Mouse (Mus musculus) kidney, adult 2 months (tissue): ENCODE measurements at regions not wholly inside any gene's neighbourhood (a gene's known extent, or its start where the extent isn't known, plus 50 kb on each side); places are given as distances from the start of the nearest gene placed in this dataset.

Experiments
- DNase-seq: peaks from one replicate; pipeline ENCODE4 v3.0.0; 2021
- H3K27ac ChIP-seq: fragments of 200-500 bp; 2 replicates; pipeline ENCODE4 v1.5.1; 2012; ENCODE audit warnings: low read depth, low read length, control low read depth, inconsistent platforms; ENCODE audit not compliant: insufficient read depth
- H3K27me3 ChIP-seq: fragments of 200-500 bp; replicated peaks from 2 replicates; pipeline ENCODE4 v1.6.1; 2012; ENCODE audit warnings: mild to moderate bottlenecking, moderate library complexity, low read length, inconsistent platforms; ENCODE audit not compliant: control insufficient read depth, insufficient read depth
- H3K36me3 ChIP-seq: fragments of 200-500 bp; 2 replicates; pipeline ENCODE4 v1.6.1; 2012; ENCODE audit warnings: mild to moderate bottlenecking, moderate library complexity, low read length, inconsistent platforms; ENCODE audit not compliant: control insufficient read depth, insufficient read depth
- H3K4me1 ChIP-seq: fragments of 200-500 bp; 2 replicates; pipeline ENCODE4 v1.6.1; 2011; ENCODE audit warnings: low read length; ENCODE audit not compliant: control insufficient read depth, insufficient read depth
- H3K4me3 ChIP-seq: fragments of 200-500 bp; 2 replicates; pipeline ENCODE4 v1.5.1; 2011; ENCODE audit warnings: mild to moderate bottlenecking, low read depth, low read length, control low read depth; ENCODE audit not compliant: insufficient read depth
- CTCF ChIP-seq: fragments of 200-500 bp; conservative IDR thresholded peaks from 2 replicates; pipeline ENCODE4 v1.5.1; 2011; ENCODE audit warnings: low read depth, mild to moderate bottlenecking, control low read depth, low read length, moderate library complexity, mixed read lengths; ENCODE audit not compliant: insufficient read depth, insufficient read length
- POLR2A ChIP-seq: fragments of 200-500 bp; IDR thresholded peaks from one replicate; pipeline ENCODE4 v1.6.1; 2011; ENCODE audit warnings: low read depth, low read length, control low read depth
- WGBS: fragments of 180-500 bp; shearing (Covaris S2); methylation state at CpG from one replicate; pipeline ENCODE4 v1.1.7; 2018; 5-methylcytosine and 5-hydroxymethylcytosine counted together

DNA sequence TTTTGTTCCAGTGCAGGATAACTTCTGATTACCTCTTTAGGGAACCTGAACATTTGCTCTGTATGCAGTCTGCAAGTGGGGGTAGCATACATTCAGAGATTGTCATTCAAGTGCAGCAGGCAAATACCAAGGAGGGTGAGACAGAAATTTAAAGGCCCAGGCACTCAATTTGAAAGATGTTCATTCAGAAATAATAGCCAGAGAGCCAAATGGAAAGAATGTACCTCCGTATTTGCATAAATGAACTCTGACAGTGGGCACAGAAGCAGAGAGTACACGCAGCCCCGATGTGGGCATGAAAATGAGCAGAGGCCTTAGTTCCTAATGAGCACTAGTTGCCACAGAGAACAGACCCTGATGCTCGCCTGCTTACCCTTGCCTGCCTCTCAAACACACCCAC is 958.8 kb upstream of the Flrt2 start:
- H3K27ac ChIP-seq = no peak overlapping the region
- H3K36me3 ChIP-seq = no peaks in the 10 kb centered on the region
- TF ChIP-seq POLR2A = no peak
- no peak for TF ChIP-seq CTCF
- H3K4me1 ChIP-seq = no peaks in the 10 kb centered on the region
- H3K27me3 ChIP-seq = no peaks in the 10 kb centered on the region
- no peak overlapping the region for H3K4me3 ChIP-seq
- WGBS = 71% methylated on average over 4 of the region's 4 CpGs
- no peak for DNase-seq

GRCm38 (mm10) chr12:94737263-94737662 is 954.8 kb upstream of the Flrt2 start:
- H3K27ac ChIP-seq = no peak overlapping the region
- WGBS = 84% methylated on average over 4 of the region's 4 CpGs
- no peaks in the 10 kb centered on the region for H3K4me1 ChIP-seq
- DNase-seq = no peak
- H3K27me3 ChIP-seq = no peaks in the 10 kb centered on the region
- H3K36me3 ChIP-seq = no peaks in the 10 kb centered on the region
- H3K4me3 ChIP-seq = no peak overlapping the region
- no peak for TF ChIP-seq CTCF
- TF ChIP-seq POLR2A = no peak

- Histone ChIP-seq H3K27me3 (no peaks in the 10 kb centered on the region), H3K4me3 (no peak overlapping the region), H3K36me3 (no peaks in the 10 kb centered on the region), H3K27ac (no peak overlapping the region), H3K4me1 (no peaks in the 10 kb centered on the region)
- DNase-seq = no peak
- WGBS = 85% methylated on average over 6 of the region's 6 CpGs
- TF ChIP-seq CTCF (no peak), POLR2A (no peak)
Observed at GRCm38 (mm10) chr12:94749747-94750515, 942.1 kb upstream of the Flrt2 start.

GRCm38 (mm10) chr12:94755754-94756153 is 936.3 kb upstream of the Flrt2 start:
- WGBS = 94% methylated on average over 2 of the region's 2 CpGs
- H3K36me3 ChIP-seq = no peaks in the 10 kb centered on the region
- no peak overlapping the region for H3K27ac ChIP-seq
- TF ChIP-seq POLR2A = no peak
- no peak for TF ChIP-seq CTCF
- H3K4me1 ChIP-seq = no peaks in the 10 kb centered on the region
- no peaks in the 10 kb centered on the region for H3K27me3 ChIP-seq
- no peak for DNase-seq
- H3K4me3 ChIP-seq = no peak overlapping the region

DNA sequence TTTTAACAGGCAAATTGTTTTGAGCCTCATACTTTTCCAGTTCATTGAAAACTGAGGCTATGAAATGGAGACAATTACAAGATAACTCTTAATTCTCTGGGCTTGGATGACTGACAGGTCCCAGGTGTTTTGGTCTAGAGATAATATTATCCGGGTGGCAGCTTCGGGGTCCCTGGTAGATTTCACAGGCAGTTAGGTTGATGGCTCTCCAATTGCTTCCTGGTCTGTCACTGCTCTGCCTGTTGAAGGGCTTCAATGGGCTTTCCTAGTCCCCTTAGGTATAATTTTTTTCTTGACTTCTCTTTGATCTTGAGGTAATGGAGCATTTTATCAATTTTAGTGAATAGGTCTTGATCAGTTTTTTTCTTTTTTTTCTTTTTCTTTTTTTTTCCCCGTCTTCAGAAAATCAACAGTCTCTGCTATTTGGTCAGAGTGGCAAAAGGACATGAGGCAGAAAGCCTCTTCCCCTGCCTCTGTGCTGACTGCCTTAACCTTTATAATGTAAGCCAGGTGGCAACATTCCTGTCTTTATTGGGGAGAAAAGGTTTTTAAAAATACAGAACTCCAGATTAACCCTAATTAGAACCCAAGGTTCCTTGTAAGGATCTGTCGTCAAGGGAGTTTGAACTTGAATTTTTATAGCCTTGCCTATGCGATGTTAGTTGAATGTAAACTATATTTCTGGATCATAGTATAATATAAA is 896.0 kb upstream of the Flrt2 start:
- WGBS = 33% methylated on average over 5 of the region's 5 CpGs
- TF ChIP-seq POLR2A (no peak), CTCF (no peak)

GRCm38 (mm10) chr12:94804692-94805091 is 887.3 kb upstream of the Flrt2 start:
- no peaks in the 10 kb centered on the region for H3K4me1 ChIP-seq
- TF ChIP-seq POLR2A (no peak), CTCF (no peak)
- H3K27me3 ChIP-seq = no peaks in the 10 kb centered on the region
- DNase-seq = no peak
- H3K36me3 ChIP-seq = no peaks in the 10 kb centered on the region
- no peak overlapping the region for H3K4me3 ChIP-seq
- 94% methylated on average over 1 of the region's 1 CpGs for WGBS
- H3K27ac ChIP-seq = no peak overlapping the region

More for the DNA sequence above, 896.0 kb upstream of the Flrt2 start:
- no peak overlapping the region for H3K4me3 ChIP-seq
- DNase-seq = no peak
- no peaks in the 10 kb centered on the region for H3K4me1 ChIP-seq
- no peak overlapping the region for H3K27ac ChIP-seq
- H3K36me3 ChIP-seq = no peaks in the 10 kb centered on the region
- H3K27me3 ChIP-seq = no peaks in the 10 kb centered on the region

- Histone ChIP-seq H3K4me1 (no peaks in the 10 kb centered on the region), H3K27ac (no peak overlapping the region), H3K36me3 (no peaks in the 10 kb centered on the region), H3K27me3 (no peaks in the 10 kb centered on the region), H3K4me3 (no peak overlapping the region)
- TF ChIP-seq POLR2A (no peak), CTCF (no peak)
- DNase-seq = no peak
- WGBS = 82% methylated on average over 2 of the region's 2 CpGs
Observed at GRCm38 (mm10) chr12:94831400-94831799, 860.6 kb upstream of the Flrt2 start.
